Mouse (Mus musculus): ENCODE results near the gene Srgap1. TPM values are rescaled to one million over a fixed set of nuclear protein-coding genes. Genes with fewer than 3 reads are reported as not detected.

The Srgap1 gene
- polyA plus RNA-seq, 1 experiment = 1.6 TPM

DNA sequence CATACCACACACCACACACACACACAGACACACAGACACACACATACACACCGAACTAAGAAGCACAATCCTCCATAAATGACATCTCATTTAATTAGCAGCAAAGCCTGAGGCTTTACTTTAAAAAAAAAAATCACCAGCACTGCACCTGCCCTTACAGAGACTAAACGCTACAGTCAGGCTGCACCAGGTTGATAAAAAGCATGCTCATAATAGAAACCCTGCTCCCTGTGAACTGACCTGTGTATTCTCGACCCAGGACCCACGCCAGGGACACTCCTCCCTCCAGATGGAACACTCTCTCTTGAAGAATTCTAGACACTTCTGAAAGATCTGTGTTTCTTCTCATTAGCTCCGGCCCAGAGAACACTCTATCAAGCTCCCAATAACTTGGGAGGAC, 52.5 kb downstream of the Srgap1 start:
- Histone ChIP-seq H3K27ac (ENCODE audit: insufficient read depth, low read depth, low read length) (no peak overlapping the region), H3K4me3 (ENCODE audit: low read depth, low read length) (no peak overlapping the region), H3K36me3 (ENCODE audit: control insufficient read depth, insufficient read depth, low read length) (no peaks in the 10 kb centered on the region), H3K4me1 (ENCODE audit: control insufficient read depth, insufficient read depth, insufficient read length, low read length) (no peaks in the 10 kb centered on the region), H3K27me3 (ENCODE audit: control insufficient read depth, insufficient read depth, low read length) (no peaks in the 10 kb centered on the region)
- TF ChIP-seq CTCF (IDR thresholded peaks at IDR 0.05; ENCODE audit: extremely low read depth, insufficient read length, insufficient replicate concordance, low read depth, low read length) = no peak
- no peak for TF ChIP-seq POLR2A (IDR thresholded peaks at IDR 0.05; ENCODE audit: low read depth, low read length)
- 23% methylated on average over 5 of the region's 5 CpGs for WGBS

DNA sequence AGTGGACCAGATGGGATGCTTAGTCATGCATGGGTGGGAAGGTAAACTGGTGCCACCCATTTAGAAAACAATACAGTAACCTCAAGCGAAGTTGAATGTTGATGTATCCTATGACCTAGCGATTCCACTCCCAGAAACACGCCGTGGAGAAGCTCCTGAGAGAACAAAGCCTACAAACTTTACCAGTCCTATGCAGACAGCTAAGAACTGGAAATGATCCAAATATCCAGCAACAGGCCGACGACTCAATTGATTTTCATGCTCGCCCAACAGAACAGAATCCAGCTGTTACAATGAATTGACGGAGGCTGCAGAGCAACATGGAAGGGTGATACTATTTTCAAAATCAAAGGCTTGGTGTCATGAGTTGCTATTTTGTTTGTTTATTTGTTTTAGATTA, 54.5 kb downstream of the Srgap1 start:
- WGBS = 70% methylated on average over 8 of the region's 8 CpGs
- H3K4me3 ChIP-seq (ENCODE audit: low read depth, low read length) = no peak overlapping the region
- no peaks in the 10 kb centered on the region for H3K27me3 ChIP-seq (ENCODE audit: control insufficient read depth, insufficient read depth, low read length)
- no peak for TF ChIP-seq CTCF (IDR thresholded peaks at IDR 0.05; ENCODE audit: extremely low read depth, insufficient read length, insufficient replicate concordance, low read depth, low read length)
- TF ChIP-seq POLR2A (IDR thresholded peaks at IDR 0.05; ENCODE audit: low read depth, low read length) = no peak
- no peaks in the 10 kb centered on the region for H3K36me3 ChIP-seq (ENCODE audit: control insufficient read depth, insufficient read depth, low read length)
- H3K27ac ChIP-seq (ENCODE audit: insufficient read depth, low read depth, low read length) = no peak overlapping the region
- no peaks in the 10 kb centered on the region for H3K4me1 ChIP-seq (ENCODE audit: control insufficient read depth, insufficient read depth, insufficient read length, low read length)

- Histone ChIP-seq H3K27me3 (ENCODE audit: control insufficient read depth, insufficient read depth, low read length) (no peaks in the 10 kb centered on the region), H3K27ac (ENCODE audit: insufficient read depth, low read depth, low read length) (no peak overlapping the region), H3K36me3 (ENCODE audit: control insufficient read depth, insufficient read depth, low read length) (no peaks in the 10 kb centered on the region), H3K4me1 (ENCODE audit: control insufficient read depth, insufficient read depth, insufficient read length, low read length) (no peaks in the 10 kb centered on the region), H3K4me3 (ENCODE audit: low read depth, low read length) (no peak overlapping the region)
- 51% methylated on average over 4 of the region's 4 CpGs for WGBS
- no peak for TF ChIP-seq CTCF (IDR thresholded peaks at IDR 0.05; ENCODE audit: extremely low read depth, insufficient read length, insufficient replicate concordance, low read depth, low read length)
- no peak for TF ChIP-seq POLR2A (IDR thresholded peaks at IDR 0.05; ENCODE audit: low read depth, low read length)
Measured at GRCm38 (mm10) chr10:121986997-121987396, 60.1 kb downstream of the Srgap1 start.

- Histone ChIP-seq H3K27me3 (ENCODE audit: control insufficient read depth, insufficient read depth, low read length) (no peaks in the 10 kb centered on the region), H3K4me3 (ENCODE audit: low read depth, low read length) (no peak overlapping the region), H3K36me3 (ENCODE audit: control insufficient read depth, insufficient read depth, low read length) (no peaks in the 10 kb centered on the region), H3K4me1 (ENCODE audit: control insufficient read depth, insufficient read depth, insufficient read length, low read length) (no peaks in the 10 kb centered on the region), H3K27ac (ENCODE audit: insufficient read depth, low read depth, low read length) (no peak overlapping the region)
- WGBS = 80% methylated on average over 10 of the region's 10 CpGs
- no peak for TF ChIP-seq POLR2A (IDR thresholded peaks at IDR 0.05; ENCODE audit: low read depth, low read length)
- no peak for TF ChIP-seq CTCF (IDR thresholded peaks at IDR 0.05; ENCODE audit: extremely low read depth, insufficient read length, insufficient replicate concordance, low read depth, low read length)
Measured at GRCm38 (mm10) chr10:121984887-121985286, 62.2 kb downstream of the Srgap1 start.

GRCm38 (mm10) chr10:121983993-121984610, 63.0 kb downstream of the Srgap1 start:
- no peaks in the 10 kb centered on the region for H3K27me3 ChIP-seq (ENCODE audit: control insufficient read depth, insufficient read depth, low read length)
- no peaks in the 10 kb centered on the region for H3K4me1 ChIP-seq (ENCODE audit: control insufficient read depth, insufficient read depth, insufficient read length, low read length)
- WGBS = 52% methylated on average over 10 of the region's 10 CpGs
- no peak for TF ChIP-seq CTCF (IDR thresholded peaks at IDR 0.05; ENCODE audit: extremely low read depth, insufficient read length, insufficient replicate concordance, low read depth, low read length)
- no peaks in the 10 kb centered on the region for H3K36me3 ChIP-seq (ENCODE audit: control insufficient read depth, insufficient read depth, low read length)
- no peak overlapping the region for H3K4me3 ChIP-seq (ENCODE audit: low read depth, low read length)
- H3K27ac ChIP-seq (ENCODE audit: insufficient read depth, low read depth, low read length) = no peak overlapping the region

GRCm38 (mm10) chr10:121975330-121975729, 71.8 kb downstream of the Srgap1 start:
- WGBS = 76% methylated on average over 6 of the region's 6 CpGs
- no peaks in the 10 kb centered on the region for H3K27me3 ChIP-seq (ENCODE audit: control insufficient read depth, insufficient read depth, low read length)

GRCm38 (mm10) chr10:121974591-121974990, 72.5 kb downstream of the Srgap1 start:
- no peaks in the 10 kb centered on the region for H3K36me3 ChIP-seq (ENCODE audit: control insufficient read depth, insufficient read depth, low read length)
- H3K27ac ChIP-seq (ENCODE audit: insufficient read depth, low read depth, low read length) = no peak overlapping the region
- 86% methylated on average over 4 of the region's 4 CpGs for WGBS
- no peak for TF ChIP-seq POLR2A (IDR thresholded peaks at IDR 0.05; ENCODE audit: low read depth, low read length)
- no peak for TF ChIP-seq CTCF (IDR thresholded peaks at IDR 0.05; ENCODE audit: extremely low read depth, insufficient read length, insufficient replicate concordance, low read depth, low read length)
- no peaks in the 10 kb centered on the region for H3K27me3 ChIP-seq (ENCODE audit: control insufficient read depth, insufficient read depth, low read length)
- no peaks in the 10 kb centered on the region for H3K4me1 ChIP-seq (ENCODE audit: control insufficient read depth, insufficient read depth, insufficient read length, low read length)
- H3K4me3 ChIP-seq (ENCODE audit: low read depth, low read length) = no peak overlapping the region

More at GRCm38 (mm10) chr10:121975330-121975729, 71.8 kb downstream of the Srgap1 start:
- Histone ChIP-seq H3K36me3 (ENCODE audit: control insufficient read depth, insufficient read depth, low read length) (no peaks in the 10 kb centered on the region), H3K4me3 (ENCODE audit: low read depth, low read length) (no peak overlapping the region), H3K27ac (ENCODE audit: insufficient read depth, low read depth, low read length) (no peak overlapping the region), H3K4me1 (ENCODE audit: control insufficient read depth, insufficient read depth, insufficient read length, low read length) (no peaks in the 10 kb centered on the region)
- no peak for TF ChIP-seq CTCF (IDR thresholded peaks at IDR 0.05; ENCODE audit: extremely low read depth, insufficient read length, insufficient replicate concordance, low read depth, low read length)
- no peak for TF ChIP-seq POLR2A (IDR thresholded peaks at IDR 0.05; ENCODE audit: low read depth, low read length)
